ENCODE assay signal across 8 mouse cellular contexts in genomic region chr11:102248630-102249230, GRCm38 (mm10). TPM values are rescaled to one million over a fixed set of nuclear protein-coding genes. Genes with fewer than 3 reads are reported as not detected.
DNase-seq lines count a peak whose midpoint lies in the region.

Gene BC030867, plus strand, starts transcription at chr11:102248882.

- H3K4me1 ChIP-seq in megakaryocyte, embryonic 14.5 days, result peaks cover 49% of the 10 kb centered on the region

- peak within 1 kb of the TSS; percentile 95 for H3K4me3 ChIP-seq in megakaryocyte, embryonic 14.5 days (replicated peaks)

- H3K9me3 ChIP-seq in megakaryocyte, embryonic 14.5 days, result no peaks in the 10 kb centered on the region; the same call in 1 of the 2 replicates

- peak; percentile 90 to 97 for DNase-seq in adrenal gland, adult (ENCODE audit: inconsistent age in 2 of 2, low spot score in 1 of 2)
- peak; percentile 95 for DNase-seq in embryo, embryonic 10 days (ENCODE audit: low spot score)
- peak; percentile 92 for DNase-seq in gastrocnemius, postnatal 10 days
- peak; percentile 100 for DNase-seq in induced T-regulatory cell, adult 2 months (ENCODE audit: low read depth)
- peak; percentile 70 to 93 for DNase-seq in left cerebral cortex, adult 8-10 months (ENCODE audit: low spot score in 2 of 2)
- DNase-seq in right cerebral cortex, adult 2 months (ENCODE audit: low spot score in 2 of 2), result peak; percentile 94 to 97
- peak; percentile 74 for DNase-seq in urinary bladder, postnatal 10 days (ENCODE audit: low spot score)

- no peaks in the 10 kb centered on the region for H3K27me3 ChIP-seq in megakaryocyte, embryonic 14.5 days (replicated peaks)

- peaks cover 30% of the 10 kb centered on the region for H3K36me3 ChIP-seq in megakaryocyte, embryonic 14.5 days (replicated peaks; ENCODE audit: low read length)

RNA-seq across cellular contexts. Expression of gene BC030867, which starts in this region (rescaled TPM):
- total RNA-seq in gastrocnemius, postnatal 10 days (2021), result 1 to 10 TPM in 1 of 2 experiments, under 1 TPM in 1; 0.99 to 1.2 TPM
- total RNA-seq in left cerebral cortex, adult 8-10 months (2022), result 1 to 10 TPM in 3 of 4 experiments, under 1 TPM in 1; 0.76 to 1.6 (median 1.4) TPM
- 2.6 and 4.2 TPM in 2 replicates for polyA plus RNA-seq in megakaryocyte, embryonic 14.5 days (2012; ENCODE audit: insufficient read depth, low replicate concordance)

Comparison
In these comparisons a context has a peak if more than half of its experiments do, and no peak if none do; other contexts are left out.
1. Peak in every context shown above with its lines: DNase-seq and H3K4me3 ChIP-seq.